Comparison of ENCODE assay signal across 12 mouse cellular contexts in the genomic region with DNA sequence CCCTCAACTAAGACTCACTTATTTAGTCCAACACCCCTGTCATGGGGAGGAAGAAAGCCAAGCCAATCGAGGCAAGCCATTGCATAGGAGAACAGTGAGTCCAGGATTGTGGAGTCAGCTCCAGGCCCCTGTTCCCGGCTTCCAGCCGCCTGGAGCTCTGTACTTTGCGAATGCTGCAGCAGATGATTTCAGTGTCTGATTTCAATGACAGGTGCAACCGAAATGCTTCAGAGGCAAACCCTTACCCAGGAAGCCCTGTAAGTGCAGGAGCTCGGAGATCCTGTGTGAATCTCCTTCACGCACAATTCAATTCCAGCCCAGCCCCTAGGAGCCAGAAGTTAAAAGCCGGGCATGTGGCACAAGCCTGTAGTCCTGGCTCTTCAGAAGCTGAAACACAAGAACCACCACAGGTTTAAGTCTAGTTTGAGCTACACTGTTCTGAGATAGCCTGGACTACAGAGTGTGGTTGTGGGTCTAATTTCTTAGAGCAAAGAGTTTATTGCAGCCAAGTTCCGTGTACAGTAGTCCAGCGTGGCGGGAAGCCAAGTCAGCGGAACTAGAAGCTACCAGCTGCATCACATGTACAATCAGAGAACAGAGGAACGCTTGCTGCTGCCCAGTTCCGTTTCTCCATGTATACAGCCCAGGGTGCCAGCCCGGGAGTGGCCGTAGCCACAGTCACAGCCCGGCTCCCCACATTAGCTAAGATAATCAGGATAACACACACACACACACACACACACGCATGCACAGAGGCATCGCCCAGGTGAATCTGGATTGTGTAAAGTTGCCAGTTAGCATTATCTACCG. TPM values are rescaled to one million over a fixed set of nuclear protein-coding genes. Genes with fewer than 3 reads are reported as not detected.
DNase-seq lines count a peak whose midpoint lies in the region; ATAC-seq and TF ChIP-seq lines count a peak whose summit lies in the region.
"Had no signal": no experiment of that assay in that cellular context is flagged by ENCODE, and none has a peak within 500 bp of the region (broad histone marks: within the 10 kb centered on the region; RNA-seq: fewer than 3 reads in every experiment).

No protein-coding gene starts in this region.

- H3K9ac ChIP-seq in kidney, embryonic 14.5 days (ENCODE audit: low read depth, low read length), result no peak overlapping the region
- H3K9ac ChIP-seq: embryonic facial prominence, embryonic 12.5 days had no signal

- no peak overlapping the region for H3K4me3 ChIP-seq in kidney, embryonic 14.5 days (ENCODE audit: low read length)
- no peak overlapping the region for H3K4me3 ChIP-seq in olfactory bulb, adult 2 months (ENCODE audit: insufficient read depth, low read depth, low read length)
- H3K4me3 ChIP-seq: embryonic facial prominence, embryonic 12.5 days had no signal

- no peak for TF ChIP-seq CTCF in olfactory bulb, adult 2 months (IDR thresholded peaks at IDR 0.05; ENCODE audit: insufficient read depth, low read depth, low read length)

- H3K27ac ChIP-seq in kidney, embryonic 14.5 days (ENCODE audit: low read depth, low read length), result no peak overlapping the region
- H3K27ac ChIP-seq in olfactory bulb, adult 2 months (ENCODE audit: insufficient read depth, low read depth, low read length), result peak overlapping the region; percentile 96
- H3K27ac ChIP-seq: embryonic facial prominence, embryonic 12.5 days had no signal

- TF ChIP-seq POLR2A in olfactory bulb, adult 2 months (IDR thresholded peaks at IDR 0.05; ENCODE audit: insufficient read depth, low read depth, low read length), result no peak

- H3K4me2 ChIP-seq in kidney, embryonic 14.5 days (replicated peaks; ENCODE audit: low read depth, low read length), result no peak overlapping the region
- H3K4me2 ChIP-seq: embryonic facial prominence, embryonic 12.5 days had no signal

- WGBS in kidney, embryonic 14.5 days, result 82% methylated on average over 20 of the region's 20 CpGs
- 41% methylated on average over 20 of the region's 20 CpGs for WGBS in olfactory bulb, adult 2 months

- H3K9me3 ChIP-seq in kidney, embryonic 14.5 days (ENCODE audit: control insufficient read depth, low read length), result no peaks in the 10 kb centered on the region
- H3K9me3 ChIP-seq: embryonic facial prominence, embryonic 12.5 days had no signal

- no peaks in the 10 kb centered on the region for H3K27me3 ChIP-seq in kidney, embryonic 14.5 days (ENCODE audit: control insufficient read depth, insufficient read depth, low read length)
- H3K27me3 ChIP-seq: embryonic facial prominence, embryonic 12.5 days; Patski had no signal

- H3K4me1 ChIP-seq in kidney, embryonic 14.5 days (ENCODE audit: control insufficient read depth, insufficient read depth, low read length), result 0 out of 2 replicates have a peak, but pooled peaks cover 3% of the 10 kb centered on the region
- peaks cover 63% of the 10 kb centered on the region for H3K4me1 ChIP-seq in olfactory bulb, adult 2 months (ENCODE audit: control insufficient read depth, insufficient read depth, low read length)
- H3K4me1 ChIP-seq: embryonic facial prominence, embryonic 12.5 days had no signal

- DNase-seq in cerebellum, adult 11-12 months, result peak; percentile 54
- no peak for DNase-seq in cerebellum, postnatal 4 days (ENCODE audit: low spot score in 2 of 2)
- DNase-seq in kidney, postnatal 4 days, result peak; percentile 47 to 57
- DNase-seq in right cerebral cortex, postnatal 4 days, result peak; percentile 68
- DNase-seq in right cerebral cortex, postnatal 25 days, result no peak
- no peak for DNase-seq in thymus, postnatal 14 days
- DNase-seq: adrenal gland, postnatal 36 days had no signal

- no peak for ATAC-seq in kidney, embryonic 14.5 days (ENCODE audit: low FRiP score, low TSS enrichment)
- ATAC-seq: intestine, embryonic 16.5 days; Patski had no signal

- H3K36me3 ChIP-seq in kidney, embryonic 14.5 days (ENCODE audit: control insufficient read depth, insufficient read depth, low read length), result no peaks in the 10 kb centered on the region
- H3K36me3 ChIP-seq: embryonic facial prominence, embryonic 12.5 days had no signal

RNA-seq across cellular contexts. Expression of a gene that starts 31.0 kb away (rescaled TPM):
- 96.6 and 104 TPM in 2 replicates for polyA plus RNA-seq in kidney, embryonic 14.5 days (2014; fragmentation: Nextera tagmentation; extraction: Ambion mirVana)
- 157 TPM in 1 of 2 replicates, not detected in the other for polyA plus RNA-seq in olfactory bulb, adult 2 months (2012; ENCODE audit: insufficient read depth, insufficient read length, low replicate concordance, missing spikeins)

RNA-seq across cellular contexts. Expression of a gene that starts 53.5 kb away (rescaled TPM):
- 30.2 and 36.5 TPM in 2 replicates for polyA plus RNA-seq in kidney, embryonic 14.5 days (2014; fragmentation: Nextera tagmentation; extraction: Ambion mirVana)
- not detected in 2 replicates for polyA plus RNA-seq in olfactory bulb, adult 2 months (2012; ENCODE audit: insufficient read depth, insufficient read length, low replicate concordance, missing spikeins)

Comparison
In these comparisons a context has a peak if more than half of its experiments do, and no peak if none do; other contexts are left out.
1. DNase-seq: peak in cerebellum, adult 11-12 months (single experiment), kidney, postnatal 4 days (2 of 2) and right cerebral cortex, postnatal 4 days (single experiment); none in cerebellum, postnatal 4 days (0 of 2), right cerebral cortex, postnatal 25 days (single experiment) and thymus, postnatal 14 days (single experiment).